Mouse (Mus musculus): ENCODE measurements around the gene Tmem181a.
"Not testable (repeated sequence)": the region's sequence is repeated elsewhere in the genome, so short reads cannot be mapped to it uniquely, and the experiment has no call there.

The Tmem181a gene

DNA sequence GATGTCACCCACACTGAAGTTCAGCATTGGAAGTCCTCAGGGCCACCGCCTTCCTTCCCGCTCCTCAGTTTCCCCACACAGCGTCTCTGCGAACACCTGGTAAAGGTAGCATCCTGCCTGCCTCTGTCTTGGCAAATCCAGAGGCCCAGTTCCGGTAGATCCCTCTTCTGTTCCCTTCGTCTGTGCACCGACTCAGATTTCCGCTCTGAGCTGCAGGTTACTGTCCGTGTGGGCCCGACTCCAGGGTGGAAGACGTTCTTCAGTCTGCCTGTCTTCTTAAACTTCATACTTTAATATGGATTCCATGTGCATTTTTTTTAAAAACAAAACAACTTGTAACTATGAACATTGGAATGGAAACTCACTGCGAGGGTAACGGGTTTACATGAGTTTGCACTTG, 49.8 kb downstream of the Tmem181a start:
- not testable (repeated sequence) for DNase-seq

DNA sequence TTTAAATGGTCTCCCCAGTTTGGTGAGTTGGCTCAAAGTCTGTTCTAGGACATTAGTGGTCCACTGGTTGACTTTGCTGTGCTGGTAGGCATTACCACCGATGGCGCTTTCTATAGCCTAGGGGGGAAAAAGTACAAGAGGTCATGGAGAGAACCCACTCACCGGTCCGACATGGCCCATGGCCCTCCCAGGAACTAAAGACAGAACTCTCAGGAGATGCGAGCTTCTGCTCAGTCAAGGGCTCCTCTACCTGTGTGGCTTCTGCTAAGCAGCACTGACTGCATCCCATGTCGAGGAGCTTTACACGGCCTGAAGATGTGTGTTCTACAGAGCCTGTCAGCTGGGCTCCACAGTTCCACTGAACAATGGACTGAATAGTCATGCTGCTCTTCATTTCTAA, 55.1 kb downstream of the Tmem181a start:
- DNase-seq, result not testable (repeated sequence)

DNA sequence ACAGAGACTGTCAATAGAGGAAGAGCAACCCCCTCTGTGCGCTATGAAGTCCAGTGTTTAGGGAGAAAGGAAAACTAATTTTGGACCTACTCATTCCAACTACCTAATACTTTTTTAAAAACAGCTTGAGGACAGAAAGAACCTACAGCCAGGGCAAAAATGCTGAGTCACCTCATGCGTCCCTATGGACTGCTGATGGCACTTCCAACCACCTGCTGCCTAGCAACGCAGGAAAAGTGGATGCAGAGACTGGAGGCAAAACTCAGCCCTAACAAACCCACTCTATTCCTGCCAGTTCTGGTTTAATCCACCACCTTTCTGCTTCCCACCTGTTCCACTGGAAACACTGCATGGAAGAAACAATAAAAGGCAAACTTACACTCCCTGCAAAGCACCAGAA, 56.1 kb downstream of the Tmem181a start:
- not testable (repeated sequence) for DNase-seq

DNA sequence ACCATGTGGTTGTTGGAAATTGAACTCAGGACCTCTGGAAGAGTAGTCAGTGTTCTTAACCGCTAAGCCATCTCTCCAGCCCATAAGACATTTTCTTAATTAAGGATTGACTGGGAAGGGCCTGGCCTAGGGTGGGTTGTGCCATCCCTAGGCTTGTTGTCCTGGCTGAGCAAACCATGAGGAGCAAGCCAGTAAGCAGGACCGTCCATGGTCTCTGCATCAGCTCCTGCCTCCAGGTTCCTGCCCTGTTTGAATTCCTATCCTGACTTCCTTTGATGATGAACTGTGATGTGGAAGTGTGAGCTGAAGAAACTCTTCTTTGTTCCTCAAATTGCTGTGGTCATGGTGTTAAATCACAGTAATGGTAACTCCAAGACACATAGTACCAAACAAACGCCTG, 57.8 kb downstream of the Tmem181a start:
- not testable (repeated sequence) for DNase-seq

DNA sequence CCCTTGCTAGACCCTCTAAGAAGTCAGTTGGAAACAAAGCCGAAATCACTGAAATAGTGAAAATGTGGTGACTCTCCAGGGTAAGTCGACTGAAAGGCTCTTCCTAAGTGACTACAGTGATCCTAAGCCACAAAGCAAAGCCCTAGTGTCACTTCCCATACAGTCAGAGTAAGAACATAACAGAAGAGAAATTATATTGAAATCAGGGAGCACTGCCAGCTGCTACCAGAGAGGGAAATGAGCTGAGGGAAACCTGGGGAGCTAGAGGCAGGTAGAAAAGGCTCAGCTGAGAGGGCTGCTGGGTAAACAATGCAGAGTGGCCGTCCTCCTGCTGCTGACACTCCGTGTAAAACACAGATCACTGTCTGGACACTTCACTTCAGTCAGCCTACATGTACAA, 59.0 kb downstream of the Tmem181a start:
- DNase-seq, result peak in 1 of 2 experiments; percentile 55

DNA sequence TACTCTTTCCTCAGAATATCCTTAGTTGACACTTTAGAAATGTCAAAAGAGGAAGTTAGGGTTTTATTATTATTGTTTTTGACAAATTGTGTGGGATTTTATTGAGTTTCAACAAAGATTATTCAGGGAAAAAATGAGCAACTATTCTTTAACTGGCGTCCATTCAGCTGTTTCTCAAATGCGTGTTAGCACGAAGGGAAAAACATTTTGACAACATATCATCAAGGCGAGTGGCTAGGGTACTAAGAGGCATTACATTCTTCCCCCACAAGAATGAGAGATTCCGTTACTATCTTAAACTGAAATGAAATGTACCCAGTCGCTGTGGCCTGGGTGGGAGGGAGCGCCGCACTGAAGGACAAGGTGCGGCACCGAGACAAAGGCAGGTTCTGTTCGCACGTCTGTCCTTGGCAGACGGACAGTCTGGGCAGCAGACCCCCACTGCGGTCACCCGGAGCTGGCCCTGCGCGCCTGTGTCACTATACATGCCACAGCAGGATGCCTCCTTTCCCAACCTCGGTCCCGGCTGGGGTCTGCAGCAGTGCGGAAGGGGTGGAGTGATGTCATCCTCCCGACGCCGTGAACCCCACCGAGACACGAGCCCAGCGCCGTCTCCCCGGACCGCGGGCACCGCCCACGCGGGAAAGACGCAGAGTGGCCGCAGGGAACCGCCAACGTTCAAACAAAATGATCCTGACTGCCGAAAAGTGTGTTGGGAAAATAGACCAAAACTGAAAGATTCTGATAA, 59.9 kb downstream of the Tmem181a start:
- peak; percentile 87 to 88 for DNase-seq

DNA sequence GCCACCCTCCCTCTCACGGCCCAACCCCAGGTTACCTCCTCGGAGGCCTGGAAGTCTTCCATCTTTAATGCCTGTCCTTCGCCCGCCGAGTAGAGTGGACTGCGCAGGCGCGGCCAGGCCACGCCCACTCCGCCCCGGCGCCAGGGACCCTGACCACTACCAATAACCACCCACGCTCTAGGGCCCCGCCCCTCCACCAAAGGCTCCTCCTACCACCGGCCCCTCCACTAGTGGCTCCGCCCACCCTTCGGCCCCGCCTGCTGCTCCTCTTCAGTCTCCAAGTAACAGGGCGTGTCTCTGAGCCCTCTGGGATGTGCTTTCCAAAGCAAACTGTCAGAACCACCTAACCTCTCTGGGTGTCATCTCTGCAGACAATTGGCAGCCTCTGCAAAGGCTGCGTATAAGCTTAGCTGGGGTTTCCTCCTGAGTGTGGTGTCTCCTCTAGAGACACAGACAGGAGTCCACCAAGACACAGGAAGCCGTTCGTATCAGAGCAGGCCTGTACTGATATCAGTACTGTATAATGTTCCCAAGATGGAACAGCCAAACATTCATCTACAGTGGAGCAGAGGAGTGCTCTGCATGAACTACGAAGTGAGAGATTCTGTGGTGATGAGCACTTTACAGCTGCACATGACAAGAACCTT, 60.8 kb downstream of the Tmem181a start, which contains the start of gene Dynlt1a:
Gene Dynlt1a, minus strand, starts transcription at position 162 of the 647 bp plus-strand sequence.
- DNase-seq, result peak; percentile 100

DNA sequence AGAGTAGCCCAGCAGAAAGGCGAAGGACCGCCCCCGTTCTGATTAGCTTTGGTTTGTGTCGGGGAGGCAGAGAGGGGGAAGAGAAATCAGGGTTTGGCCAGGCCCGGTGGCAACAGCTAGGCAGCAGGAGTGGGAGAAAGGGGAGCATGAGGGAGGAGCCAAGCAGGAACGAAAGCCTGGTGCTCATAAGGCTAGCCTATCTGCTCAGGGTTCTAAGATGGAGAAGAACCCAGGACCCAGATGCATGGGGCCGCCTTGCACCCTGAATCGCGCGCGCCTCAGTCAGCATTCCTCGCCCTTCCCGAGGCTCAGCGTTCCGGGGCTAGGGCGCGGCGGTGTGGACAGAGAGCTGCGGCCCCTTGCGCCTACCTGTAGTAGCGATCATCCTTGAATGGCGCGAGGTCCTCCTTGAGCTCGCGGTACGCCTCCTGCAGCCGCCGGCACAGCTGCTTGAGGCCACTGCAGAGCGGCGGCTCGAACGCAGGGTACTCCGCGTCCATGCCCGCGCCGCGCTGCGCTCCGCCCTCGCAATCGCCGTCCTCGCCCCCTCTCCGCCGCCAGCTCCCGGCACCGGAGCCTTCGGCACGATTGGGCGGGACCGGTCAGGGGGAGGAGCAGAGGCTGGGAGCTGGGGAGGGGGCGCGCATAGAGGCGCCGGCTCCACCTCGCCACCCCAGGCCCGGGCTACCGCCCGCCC, 64.6 kb downstream of the Tmem181a start:
- peak in 1 of 2 experiments; percentile 14 for DNase-seq

DNA sequence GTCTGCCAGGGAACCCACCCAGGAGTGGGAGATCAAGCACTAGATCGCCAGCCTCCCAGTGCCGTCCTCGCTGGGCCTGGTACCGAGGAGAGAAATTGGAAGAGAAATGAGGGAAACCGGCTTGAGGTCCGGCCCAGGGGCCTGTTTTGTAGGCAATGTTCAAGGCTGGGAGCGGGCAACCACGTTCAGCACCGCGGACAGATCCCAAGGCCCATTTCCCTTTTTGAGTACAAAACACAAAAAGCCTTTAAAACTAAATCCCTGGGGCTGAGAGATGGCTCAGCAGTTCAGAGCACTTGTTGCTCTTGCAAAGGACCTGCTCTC, 65.1 kb downstream of the Tmem181a start:
- DNase-seq, result not testable (repeated sequence)

DNA sequence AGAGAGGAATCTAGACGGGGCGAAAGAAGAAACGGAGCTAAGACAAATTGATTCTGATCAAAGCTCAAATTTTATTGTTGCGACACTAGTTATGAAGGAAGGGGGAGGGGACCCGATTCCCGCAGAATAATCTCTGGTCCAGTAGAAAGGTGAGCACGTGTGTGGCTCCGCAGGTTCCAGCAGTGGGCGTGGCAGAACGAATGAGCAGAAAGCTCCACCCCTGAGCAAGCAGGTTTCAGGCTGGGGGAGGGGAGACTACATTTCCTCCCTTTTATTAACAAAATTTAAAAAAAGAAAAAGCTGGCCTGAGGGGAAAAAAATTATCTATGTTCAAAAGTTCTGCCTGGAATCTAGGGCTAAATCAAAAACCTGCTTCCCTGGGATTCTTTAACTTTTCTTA, 68.4 kb downstream of the Tmem181a start:
- DNase-seq, result not testable (repeated sequence)

DNA sequence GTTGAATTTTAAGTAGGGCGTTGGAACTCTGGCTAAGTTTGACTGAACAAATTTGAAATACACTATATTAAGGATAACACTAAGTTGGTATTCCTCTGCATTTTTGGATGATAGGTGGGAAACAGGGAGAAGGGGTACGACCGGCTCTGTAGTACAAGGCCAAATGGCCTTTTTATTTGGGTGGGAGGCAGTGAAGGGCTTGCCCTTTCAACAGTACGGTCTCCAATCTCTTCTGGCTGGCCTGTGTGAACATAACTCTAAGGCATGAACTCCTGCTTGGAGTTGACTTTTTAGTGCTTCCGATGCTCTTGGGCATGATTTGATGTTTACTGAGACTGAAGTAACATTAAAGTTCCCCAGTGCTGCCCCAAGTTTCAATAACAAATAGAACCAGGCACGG, 68.9 kb downstream of the Tmem181a start:
- not testable (repeated sequence) for DNase-seq

DNA sequence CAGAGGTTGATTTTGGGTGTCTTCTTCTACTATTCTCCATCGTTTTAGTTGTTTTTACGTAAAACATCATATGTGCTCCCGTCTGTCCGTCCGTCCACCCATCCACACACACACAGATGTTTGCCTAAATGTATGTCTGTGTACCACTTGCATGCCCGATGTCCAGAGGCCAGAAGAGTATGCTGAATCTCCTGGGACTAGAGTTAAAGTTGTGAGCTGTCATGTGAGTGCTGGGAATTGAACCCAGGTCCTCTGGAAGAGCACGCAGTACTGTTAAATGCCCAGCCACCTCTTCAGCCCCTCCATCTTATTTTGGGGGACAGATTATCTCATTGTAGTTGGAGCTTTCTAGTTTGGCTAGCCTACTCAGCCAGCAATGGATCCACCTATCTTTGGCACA, 70.9 kb downstream of the Tmem181a start:
- not testable (repeated sequence) for DNase-seq

DNA sequence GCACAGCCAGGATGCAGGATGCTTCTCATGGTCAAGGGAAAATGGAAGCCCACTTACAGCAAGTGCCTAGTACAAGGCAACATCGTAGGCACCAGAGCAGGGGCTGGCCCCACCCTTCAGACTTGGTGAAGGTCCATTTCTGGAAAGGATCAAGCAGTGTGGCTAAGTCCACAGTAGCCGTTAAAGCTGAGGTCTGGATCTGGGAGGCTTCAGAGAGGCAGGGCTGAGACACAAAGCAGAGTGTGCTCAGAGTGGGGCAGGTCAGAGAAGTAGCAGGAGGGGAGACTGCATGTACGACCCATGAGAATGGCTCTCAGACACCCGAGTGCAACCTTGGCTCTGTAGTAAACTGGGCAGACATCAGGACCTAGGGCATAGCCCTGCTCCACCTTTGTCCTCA, 72.3 kb downstream of the Tmem181a start:
- not testable (repeated sequence) for DNase-seq

DNA sequence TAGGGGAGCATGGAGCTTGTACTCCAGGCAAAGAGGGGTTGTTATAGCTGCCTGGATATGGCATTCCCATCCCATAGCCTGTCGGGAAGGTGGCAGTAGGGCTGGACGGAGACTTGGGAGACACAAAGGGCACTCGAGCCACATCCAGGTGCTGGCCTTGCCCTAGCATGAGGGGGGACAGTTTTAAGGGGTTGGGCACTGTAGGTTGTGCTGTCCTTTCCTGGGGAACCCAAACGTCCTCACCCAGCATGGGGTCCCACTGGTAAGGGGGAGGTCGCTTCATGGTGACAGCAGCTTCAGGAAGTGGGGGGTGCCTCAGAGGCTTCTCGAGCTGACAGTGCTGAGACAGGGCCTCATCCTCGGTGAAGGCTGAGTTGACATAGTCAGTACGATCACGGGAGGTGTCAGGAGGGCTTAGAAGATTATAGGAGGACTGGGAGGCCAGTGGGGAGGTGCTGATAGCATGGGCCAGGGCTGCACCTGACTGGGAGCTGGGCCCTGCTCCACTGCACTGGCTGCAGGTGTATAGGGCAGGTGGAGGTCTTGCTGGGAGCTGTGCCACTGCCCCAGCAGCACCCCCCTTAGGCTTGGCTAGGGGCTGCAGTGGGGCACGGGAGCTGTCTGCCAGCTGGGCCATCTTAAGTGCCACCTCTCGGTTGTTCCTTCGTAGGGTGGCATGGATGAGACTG, 86.1 kb downstream of the Tmem181a start:
- not testable (repeated sequence) for DNase-seq

DNA sequence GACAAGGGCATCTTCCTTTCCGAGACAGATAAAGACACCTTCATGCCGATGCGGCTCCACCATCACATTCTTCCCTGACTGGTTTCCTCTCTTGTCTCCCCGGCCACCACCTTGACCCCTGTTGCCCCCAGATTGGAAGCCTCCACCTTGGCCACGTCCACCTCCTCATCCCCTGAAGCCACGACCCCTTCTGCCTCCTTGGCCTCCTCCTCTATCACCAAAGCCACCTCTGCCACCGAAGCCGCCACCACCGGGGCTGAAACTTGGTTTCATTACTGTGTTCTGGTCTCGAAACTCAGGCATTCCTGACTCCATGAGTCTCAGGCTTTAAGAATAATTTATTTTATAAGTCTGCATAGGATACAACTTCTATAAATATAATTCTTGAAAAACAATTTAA, 98.6 kb downstream of the Tmem181a start:
- DNase-seq, result peak; percentile 49 to 62

Measured in cerebellum, postnatal 10 days (tissue).